In genomic region chr13:11025918-11026317, GRCm38 (mm10) we compare ENCODE assay signal across 31 mouse cellular contexts.
DNase-seq lines count a peak whose midpoint lies in the region; ATAC-seq and TF ChIP-seq lines count a peak whose summit lies in the region.
"Had no signal": no experiment of that assay in that cellular context is flagged by ENCODE, and none has a peak within 500 bp of the region (broad histone marks: within the 10 kb centered on the region; RNA-seq: fewer than 3 reads in every experiment).

No protein-coding gene starts in this region.

- TF ChIP-seq CTCF in hindbrain, postnatal 0 days (IDR thresholded peaks at IDR 0.05; ENCODE audit: low read depth), result peak; percentile 15; the same call in 1 of the 2 replicates

- ATAC-seq in hindbrain, embryonic 13.5 days (ENCODE audit: low FRiP score), result no peak
- ATAC-seq in hindbrain, embryonic 11.5 days (ENCODE audit: low FRiP score), result no peak
- ATAC-seq in midbrain, embryonic 14.5 days (ENCODE audit: low FRiP score, low TSS enrichment), result no peak
- ATAC-seq in midbrain, embryonic 15.5 days (replicated peaks), result no peak
- ATAC-seq in hindbrain, postnatal 0 days, result no peak
- ATAC-seq: forebrain, postnatal 0 days; inflammation-experienced regulatory T-cells, adult 6 months; Patski had no signal

- H3K27me3 ChIP-seq in hindbrain, embryonic 13.5 days, result no peaks in the 10 kb centered on the region
- no peaks in the 10 kb centered on the region for H3K27me3 ChIP-seq in hindbrain, embryonic 11.5 days (ENCODE audit: control insufficient read depth, insufficient read depth, low read length)
- H3K27me3 ChIP-seq in midbrain, embryonic 14.5 days (ENCODE audit: control insufficient read depth, insufficient read depth, low read length), result no peaks in the 10 kb centered on the region
- H3K27me3 ChIP-seq in midbrain, embryonic 15.5 days (replicated peaks), result no peaks in the 10 kb centered on the region
- H3K27me3 ChIP-seq in hindbrain, postnatal 0 days (ENCODE audit: insufficient read depth, low read length), result no peaks in the 10 kb centered on the region
- no peaks in the 10 kb centered on the region for H3K27me3 ChIP-seq in limb, embryonic 10.5 days (ENCODE audit: low read depth, poor library complexity, severe bottlenecking)
- H3K27me3 ChIP-seq: embryonic facial prominence, embryonic 15.5 days; forebrain, embryonic 12.5 days; heart, embryonic 12.5 days; Patski had no signal

- no peak overlapping the region for H3K4me3 ChIP-seq in hindbrain, embryonic 13.5 days
- no peak overlapping the region for H3K4me3 ChIP-seq in hindbrain, embryonic 11.5 days (ENCODE audit: low read depth, low read length)
- no peak overlapping the region for H3K4me3 ChIP-seq in midbrain, embryonic 14.5 days (replicated peaks; ENCODE audit: low read depth, low read length)
- H3K4me3 ChIP-seq in midbrain, embryonic 15.5 days, result no peak overlapping the region
- H3K4me3 ChIP-seq in hindbrain, postnatal 0 days (ENCODE audit: low read length), result no peak overlapping the region
- H3K4me3 ChIP-seq in limb, embryonic 10.5 days, result no peak overlapping the region
- H3K4me3 ChIP-seq: embryonic facial prominence, embryonic 10.5 days; embryonic facial prominence, embryonic 15.5 days; forebrain, embryonic 12.5 days; heart, adult 2 months; heart, embryonic 12.5 days had no signal

- whole genome bisulfite sequencing in hindbrain, embryonic 13.5 days, result 73% methylated on average over 3 of the region's 3 CpGs
- 79% methylated on average over 3 of the region's 3 CpGs for WGBS in hindbrain, embryonic 11.5 days
- WGBS in midbrain, embryonic 14.5 days, result 62% methylated on average over 3 of the region's 3 CpGs
- WGBS in midbrain, embryonic 15.5 days, result 58% methylated on average over 3 of the region's 3 CpGs
- 46% methylated on average over 3 of the region's 3 CpGs for WGBS in hindbrain, postnatal 0 days
- WGBS in limb, embryonic 10.5 days, result 81% methylated on average over 3 of the region's 3 CpGs

- H3K9ac ChIP-seq in hindbrain, embryonic 13.5 days, result no peak overlapping the region
- H3K9ac ChIP-seq in hindbrain, embryonic 11.5 days (ENCODE audit: low read depth, low read length), result no peak overlapping the region
- H3K9ac ChIP-seq in midbrain, embryonic 14.5 days (replicated peaks; ENCODE audit: low read length), result no peak overlapping the region
- no peak overlapping the region for H3K9ac ChIP-seq in midbrain, embryonic 15.5 days
- H3K9ac ChIP-seq in hindbrain, postnatal 0 days (replicated peaks; ENCODE audit: low read length), result no peak overlapping the region
- H3K9ac ChIP-seq: embryonic facial prominence, embryonic 15.5 days; forebrain, embryonic 12.5 days; forebrain, postnatal 0 days; heart, embryonic 12.5 days; liver, embryonic 14.5 days had no signal

- DNase-seq in hindbrain, embryonic 11.5 days (ENCODE audit: low spot score), result no peak
- peak; percentile 28 for DNase-seq in midbrain, embryonic 14.5 days
- peak; percentile 36 for DNase-seq in brain, adult 2 months (ENCODE audit: low read depth, low spot score)
- peak; percentile 33 for DNase-seq in hindbrain, postnatal 0 days (ENCODE audit: low spot score)
- no peak for DNase-seq in limb, embryonic 10.5 days (ENCODE audit: low spot score)
- DNase-seq: adrenal gland, postnatal 14 days; cerebellum, adult 8-10 months; cerebellum, postnatal 25 days; forebrain, postnatal 0 days; heart, adult 2 months; heart, postnatal 4 days; kidney, adult 11 months; kidney, postnatal 14 days; layer of hippocampus, adult 9-11 months; liver; lung, adult 2 months; lung, postnatal 10 days; right cerebral cortex, postnatal 4 days; thymus, adult 2 months; thymus, postnatal 36 days had no signal

- H3K9me3 ChIP-seq in hindbrain, embryonic 13.5 days, result no peaks in the 10 kb centered on the region
- H3K9me3 ChIP-seq in hindbrain, embryonic 11.5 days (ENCODE audit: control insufficient read depth, low read length), result no peaks in the 10 kb centered on the region
- H3K9me3 ChIP-seq in midbrain, embryonic 14.5 days (ENCODE audit: control insufficient read depth, low read length), result no peaks in the 10 kb centered on the region
- H3K9me3 ChIP-seq in midbrain, embryonic 15.5 days, result no peaks in the 10 kb centered on the region
- H3K9me3 ChIP-seq in hindbrain, postnatal 0 days (ENCODE audit: low read length), result no peaks in the 10 kb centered on the region
- H3K9me3 ChIP-seq in limb, embryonic 10.5 days (replicated peaks), result no peaks in the 10 kb centered on the region
- H3K9me3 ChIP-seq: embryonic facial prominence, embryonic 10.5 days; embryonic facial prominence, embryonic 15.5 days; forebrain, embryonic 12.5 days; heart, embryonic 12.5 days had no signal

- no peaks in the 10 kb centered on the region for H3K36me3 ChIP-seq in hindbrain, embryonic 13.5 days
- no peaks in the 10 kb centered on the region for H3K36me3 ChIP-seq in hindbrain, embryonic 11.5 days (ENCODE audit: control insufficient read depth, insufficient read depth, low read length)
- H3K36me3 ChIP-seq in midbrain, embryonic 14.5 days (ENCODE audit: control insufficient read depth, insufficient read depth, low read length), result no peaks in the 10 kb centered on the region
- H3K36me3 ChIP-seq in midbrain, embryonic 15.5 days (replicated peaks), result no peaks in the 10 kb centered on the region
- H3K36me3 ChIP-seq in hindbrain, postnatal 0 days (ENCODE audit: insufficient read depth, low read length), result no peaks in the 10 kb centered on the region
- H3K36me3 ChIP-seq in limb, embryonic 10.5 days, result no peaks in the 10 kb centered on the region
- H3K36me3 ChIP-seq: embryonic facial prominence, embryonic 10.5 days; embryonic facial prominence, embryonic 15.5 days; forebrain, embryonic 12.5 days; heart, embryonic 12.5 days had no signal

- H3K4me2 ChIP-seq in hindbrain, embryonic 13.5 days, result no peak overlapping the region
- no peak overlapping the region for H3K4me2 ChIP-seq in hindbrain, embryonic 11.5 days (replicated peaks; ENCODE audit: low read depth, low read length)
- no peak overlapping the region for H3K4me2 ChIP-seq in midbrain, embryonic 14.5 days (ENCODE audit: low read length)
- no peak overlapping the region for H3K4me2 ChIP-seq in midbrain, embryonic 15.5 days
- H3K4me2 ChIP-seq in hindbrain, postnatal 0 days (ENCODE audit: low read depth, low read length), result no peak overlapping the region
- H3K4me2 ChIP-seq: embryonic facial prominence, embryonic 15.5 days; forebrain, embryonic 12.5 days; heart, embryonic 12.5 days had no signal

- H3K4me1 ChIP-seq in hindbrain, embryonic 13.5 days (replicated peaks), result no peaks in the 10 kb centered on the region
- no peaks in the 10 kb centered on the region for H3K4me1 ChIP-seq in hindbrain, embryonic 11.5 days (replicated peaks; ENCODE audit: control insufficient read depth, insufficient read depth, low read length)
- no peaks in the 10 kb centered on the region for H3K4me1 ChIP-seq in midbrain, embryonic 14.5 days (ENCODE audit: control insufficient read depth, insufficient read depth, low read length)
- H3K4me1 ChIP-seq in midbrain, embryonic 15.5 days, result no peaks in the 10 kb centered on the region
- H3K4me1 ChIP-seq in hindbrain, postnatal 0 days (ENCODE audit: insufficient read depth, low read length), result no peaks in the 10 kb centered on the region
- no peaks in the 10 kb centered on the region for H3K4me1 ChIP-seq in limb, embryonic 10.5 days
- H3K4me1 ChIP-seq: embryonic facial prominence, embryonic 10.5 days; embryonic facial prominence, embryonic 15.5 days; forebrain, embryonic 12.5 days; heart, embryonic 12.5 days had no signal

- H3K27ac ChIP-seq in hindbrain, embryonic 13.5 days, result peak overlapping the region; percentile 30; the same call in 1 of the 2 replicates
- H3K27ac ChIP-seq in hindbrain, embryonic 11.5 days (ENCODE audit: low read depth, low read length), result no peak overlapping the region
- no peak overlapping the region for H3K27ac ChIP-seq in midbrain, embryonic 14.5 days (replicated peaks; ENCODE audit: low read depth, low read length)
- H3K27ac ChIP-seq in midbrain, embryonic 15.5 days, result no peak overlapping the region
- no peak overlapping the region for H3K27ac ChIP-seq in hindbrain, postnatal 0 days
- no peak overlapping the region for H3K27ac ChIP-seq in limb, embryonic 10.5 days
- H3K27ac ChIP-seq: embryonic facial prominence, embryonic 10.5 days; embryonic facial prominence, embryonic 15.5 days; forebrain, embryonic 12.5 days; heart, adult 2 months; liver, embryonic 14.5 days; macrophage; stomach, postnatal 0 days had no signal

Comparison
In these comparisons a context has a peak if more than half of its experiments do, and no peak if none do; other contexts are left out.
1. DNase-seq: peak in midbrain, embryonic 14.5 days (single experiment), brain, adult 2 months (single experiment) and hindbrain, postnatal 0 days (single experiment); none in hindbrain, embryonic 11.5 days (single experiment) and limb, embryonic 10.5 days (single experiment).